Mouse (Mus musculus) kidney, postnatal 14 days (tissue): ENCODE results near the gene Mest.

Experiments
- DNase-seq: peaks from one replicate; pipeline ENCODE4 v3.0.0; 2022; ENCODE audit warnings: mixed read lengths

Gene Mest

GRCm38 (mm10) chr6:30745591-30745990, 22.2 kb downstream of the Mest start:
- no peak for DNase-seq

- DNase-seq, result no peak
These were observed 24.4 kb downstream of the Mest start for GRCm38 (mm10) chr6:30747631-30748357.

DNA sequence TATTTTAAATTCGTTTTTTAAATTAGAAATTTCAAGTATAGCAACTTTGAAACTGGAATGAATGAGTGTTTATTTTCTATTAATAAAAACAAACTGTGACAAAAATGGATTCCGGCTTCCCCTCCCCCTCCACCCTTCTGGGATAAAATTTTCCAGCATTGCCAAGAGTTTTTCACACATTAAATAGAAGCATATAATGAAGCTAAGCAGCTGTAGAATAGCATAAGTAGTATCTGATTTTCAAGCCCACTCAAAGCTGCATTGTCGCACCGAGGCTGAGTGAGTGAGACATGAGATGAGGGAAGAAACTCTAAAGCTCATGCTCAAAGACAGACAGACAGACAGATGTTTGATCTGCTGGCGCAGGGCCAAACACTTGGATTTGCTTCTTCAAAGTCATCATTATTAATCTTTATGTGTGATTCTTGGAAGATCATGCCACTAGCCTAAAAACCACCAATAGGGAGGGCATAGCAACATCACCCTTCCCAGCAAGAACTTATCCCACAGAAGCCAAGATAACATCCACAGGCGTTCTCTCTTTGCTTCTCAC, 25.1 kb downstream of the Mest start:
- no peak for DNase-seq

DNA sequence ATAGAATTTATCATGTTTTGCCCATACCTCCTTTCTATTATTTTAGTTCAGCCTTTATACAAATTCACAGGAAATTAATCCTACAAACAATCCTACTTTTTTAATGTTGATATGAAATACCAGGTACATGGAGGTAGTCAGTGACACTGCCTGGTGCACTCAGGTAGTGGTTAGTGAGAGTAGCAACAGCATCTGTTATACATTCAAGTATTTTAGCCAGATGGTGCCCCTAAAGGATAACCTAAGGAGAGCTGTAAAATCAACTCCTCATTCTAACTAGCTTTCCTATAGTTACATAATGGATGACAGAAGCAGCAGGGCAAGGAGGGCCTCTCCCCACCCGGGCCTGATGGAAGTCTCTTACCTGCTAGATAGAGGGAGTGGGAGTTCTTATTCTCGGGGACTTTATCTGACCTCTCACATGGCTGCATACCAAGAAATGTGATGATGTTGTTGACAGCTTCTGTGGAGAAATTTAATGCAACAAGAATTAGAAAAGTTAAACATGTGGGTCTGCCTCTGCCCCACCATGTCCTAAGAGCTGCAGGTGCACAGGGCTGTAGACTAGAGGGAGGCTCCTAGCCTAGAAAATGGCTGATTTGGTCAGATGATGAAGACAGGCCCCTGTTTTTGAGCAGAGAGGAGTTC, 25.8 kb downstream of the Mest start:
- no peak for DNase-seq

- DNase-seq, result no peak
These were observed 26.5 kb downstream of the Mest start for GRCm38 (mm10) chr6:30749892-30750291.

GRCm38 (mm10) chr6:30750482-30750881, 27.1 kb downstream of the Mest start:
- no peak for DNase-seq

DNA sequence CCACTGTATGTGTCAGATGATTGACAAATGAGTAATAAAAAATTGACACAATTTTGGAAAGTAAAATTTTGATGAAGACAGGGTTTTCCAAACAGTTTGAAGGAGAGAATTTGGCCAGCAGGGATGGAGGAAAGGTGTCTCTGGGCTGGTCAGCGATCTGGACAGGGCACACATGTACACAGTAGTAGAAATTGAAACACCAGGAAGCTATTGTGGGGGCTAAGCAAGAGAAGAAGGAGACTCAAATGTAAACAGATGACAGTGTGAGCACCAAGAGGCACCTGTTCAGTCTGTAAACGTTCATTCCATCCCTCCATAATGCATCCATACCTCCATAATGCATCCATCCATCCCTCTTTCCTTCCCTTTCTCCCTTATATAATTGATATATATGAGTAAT, 27.9 kb downstream of the Mest start:
- DNase-seq, result no peak
